Mouse (Mus musculus) kidney, adult 18-20 months (tissue): ENCODE data around the gene Pcbp3.

Source experiments
- DNase-seq: peaks from one replicate; pipeline ENCODE4 v3.0.0; 2021

Pcbp3 gene

DNA sequence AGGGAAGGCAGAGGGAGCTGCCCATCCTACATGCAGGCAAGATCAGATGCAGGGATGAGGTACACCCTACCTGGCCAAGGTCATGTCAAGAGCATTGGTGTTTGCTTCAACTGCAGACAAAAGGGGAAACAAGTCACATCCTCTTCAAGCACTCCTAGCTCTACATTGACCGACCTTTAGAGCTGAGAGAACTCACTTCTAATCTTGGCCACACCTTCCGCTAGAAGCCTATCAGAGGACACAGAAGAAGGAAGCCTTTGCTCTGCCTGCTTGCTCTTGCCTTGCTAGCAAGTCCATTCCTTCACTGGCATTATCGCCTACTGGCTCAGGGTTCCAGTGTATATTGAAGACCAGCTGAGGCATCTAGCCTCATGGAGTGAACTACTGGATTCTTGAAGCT, 119.6 kb downstream of the Pcbp3 start:
- no peak for DNase-seq

DNA sequence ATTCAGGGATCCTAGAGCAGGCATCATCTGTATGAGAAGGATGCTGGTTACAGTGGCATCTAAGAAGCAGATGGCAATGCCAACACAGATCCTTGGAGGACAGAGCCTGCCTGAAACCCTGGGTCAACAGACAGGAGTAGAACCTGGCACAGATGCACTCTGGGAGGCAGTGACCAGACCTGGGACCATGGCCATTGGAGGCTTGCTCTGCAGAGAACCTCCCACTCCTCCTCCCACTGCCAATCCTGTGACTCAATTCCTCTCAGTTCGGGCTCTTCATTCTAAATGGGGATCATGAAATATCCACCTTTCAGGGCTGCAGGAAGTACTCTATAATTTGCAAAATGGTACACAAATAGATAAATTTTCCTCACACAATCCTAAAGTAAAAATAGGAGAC, 120.5 kb downstream of the Pcbp3 start:
- no peak for DNase-seq

DNA sequence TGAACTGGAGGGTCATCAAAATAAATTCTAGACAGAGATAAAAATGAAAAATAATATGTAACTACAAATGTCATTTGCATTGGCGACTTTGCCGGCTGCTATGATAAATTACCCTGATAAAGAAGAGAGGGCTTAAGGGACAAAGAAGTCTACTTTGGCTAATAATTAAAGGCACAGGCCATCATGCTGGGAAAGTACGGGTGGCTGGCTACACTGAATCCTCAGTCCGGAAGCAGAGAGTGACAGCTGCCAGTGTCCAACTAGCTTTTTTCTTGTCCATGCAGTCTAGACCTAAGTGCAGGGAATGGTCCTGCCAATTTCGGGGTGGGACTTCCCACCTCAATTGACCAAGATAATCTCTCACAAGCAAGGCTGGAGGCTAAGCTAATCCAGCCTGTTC, 121.1 kb downstream of the Pcbp3 start:
- DNase-seq, result no peak

DNA sequence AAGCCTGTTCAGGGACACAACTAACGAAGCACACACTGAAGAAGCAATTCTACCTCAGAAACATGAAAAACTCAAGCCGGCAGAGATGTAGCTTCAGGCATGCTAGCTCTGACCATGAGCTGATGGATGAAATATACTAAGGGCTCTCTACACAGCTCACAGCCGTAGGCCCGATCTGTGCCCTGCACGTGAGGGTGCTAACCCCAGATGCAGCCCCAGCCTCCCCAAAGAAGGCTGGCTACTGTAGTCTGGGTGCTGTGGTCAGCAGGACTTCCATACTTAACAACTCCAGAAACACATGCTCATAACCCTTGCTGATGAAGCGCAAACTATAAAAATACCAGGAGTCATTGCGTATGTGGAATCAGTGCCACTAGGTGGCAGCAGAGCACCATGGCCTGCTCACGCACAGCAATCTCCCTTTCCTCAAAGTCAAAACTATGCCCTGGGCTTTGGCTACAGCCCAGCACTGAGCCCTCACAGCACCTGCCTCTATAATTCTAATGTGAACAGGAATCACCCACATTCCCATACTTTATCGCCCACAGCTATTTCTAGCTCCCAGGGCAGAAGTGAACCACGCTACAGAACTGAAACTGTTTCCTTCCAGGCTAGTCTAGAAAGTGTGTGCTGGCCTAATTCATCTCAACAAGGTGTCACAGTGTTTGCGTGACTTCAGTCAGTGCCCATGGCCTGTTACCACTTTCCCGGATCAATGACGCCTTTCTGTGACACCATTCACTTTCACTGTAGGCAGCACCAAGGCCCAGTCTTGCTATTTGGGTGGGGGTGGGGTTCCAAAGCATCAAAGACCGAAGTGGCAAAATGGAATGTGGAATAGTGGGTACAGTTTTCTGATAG, 126.0 kb downstream of the Pcbp3 start:
- DNase-seq, result peak; percentile 91

DNA sequence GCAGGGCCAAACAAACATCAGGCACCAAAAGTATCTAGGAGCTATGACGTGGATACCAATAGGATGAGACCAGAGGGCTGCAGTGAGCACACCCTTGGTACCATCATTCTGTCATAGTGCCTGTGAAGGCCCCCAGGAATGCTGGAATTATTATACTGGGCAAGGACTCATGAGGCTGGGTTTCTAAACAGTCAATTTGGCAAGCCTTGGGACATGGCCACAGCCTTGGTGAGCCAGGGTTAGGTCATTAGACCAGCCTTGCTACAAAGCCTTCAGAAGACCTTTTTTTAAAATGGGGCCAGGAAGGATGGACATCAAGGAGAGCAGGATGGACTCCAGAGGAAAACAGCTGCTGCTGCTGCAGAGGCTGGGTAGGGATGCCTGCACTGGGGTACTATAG, 128.8 kb downstream of the Pcbp3 start:
- DNase-seq, result no peak

DNA sequence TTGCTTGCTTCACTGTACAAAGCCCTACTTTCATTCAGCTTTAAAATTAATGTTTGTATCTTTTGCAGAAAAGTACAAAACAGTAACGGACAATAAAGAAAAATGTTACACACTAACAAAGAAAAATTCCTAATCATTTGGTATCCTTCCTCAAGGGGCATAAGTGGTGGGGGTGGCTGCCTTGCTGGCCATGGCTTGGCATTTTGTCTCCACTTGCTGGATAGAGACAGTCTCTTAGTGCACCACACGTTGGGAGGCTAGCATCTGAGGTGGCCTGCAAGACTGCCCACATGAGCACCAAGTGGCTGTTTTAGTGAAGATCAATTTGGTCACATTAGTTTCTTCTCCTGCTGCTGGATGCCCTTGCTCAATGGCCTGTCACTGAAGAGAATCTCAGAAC, 129.8 kb downstream of the Pcbp3 start:
- DNase-seq, result no peak

DNA sequence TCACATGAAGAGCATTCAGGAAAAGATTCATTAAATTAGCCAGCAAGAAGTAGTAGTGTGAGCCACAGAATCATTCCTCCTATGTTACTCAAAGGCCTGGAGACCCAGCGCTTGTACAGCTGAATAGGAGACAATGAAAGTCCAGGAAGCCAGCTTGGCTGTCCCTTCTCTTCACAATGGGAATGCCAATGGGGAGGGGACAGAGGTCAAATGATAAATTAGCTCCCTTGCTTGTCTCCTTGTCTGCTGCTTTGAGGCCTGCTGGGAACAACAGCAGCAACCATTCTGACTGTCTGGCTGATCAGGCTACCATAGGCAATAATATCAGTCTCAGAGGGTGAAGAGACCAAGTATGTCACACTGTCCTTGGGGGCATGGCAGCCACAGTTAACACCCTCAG, 130.5 kb downstream of the Pcbp3 start:
- no peak for DNase-seq

DNA sequence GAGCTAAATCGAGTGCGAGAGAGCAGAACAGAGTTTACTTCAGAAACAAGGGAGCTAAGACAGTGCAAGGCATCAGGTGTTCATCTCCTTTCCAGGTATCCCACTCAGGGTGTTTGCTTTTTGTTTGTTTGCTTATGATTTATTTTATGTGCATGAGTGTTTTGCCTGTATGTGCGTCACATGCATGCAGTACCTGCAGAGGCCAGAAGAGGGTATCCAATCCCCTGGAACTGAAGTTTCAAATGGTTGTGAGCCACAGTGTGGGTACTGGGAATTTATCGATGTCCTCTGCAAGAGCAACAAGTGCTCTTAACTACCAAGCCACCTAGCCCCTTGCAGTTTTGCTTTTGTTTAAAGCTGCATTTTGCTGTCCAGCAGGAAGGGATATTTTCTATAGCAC, 132.8 kb downstream of the Pcbp3 start:
- no peak for DNase-seq

DNA sequence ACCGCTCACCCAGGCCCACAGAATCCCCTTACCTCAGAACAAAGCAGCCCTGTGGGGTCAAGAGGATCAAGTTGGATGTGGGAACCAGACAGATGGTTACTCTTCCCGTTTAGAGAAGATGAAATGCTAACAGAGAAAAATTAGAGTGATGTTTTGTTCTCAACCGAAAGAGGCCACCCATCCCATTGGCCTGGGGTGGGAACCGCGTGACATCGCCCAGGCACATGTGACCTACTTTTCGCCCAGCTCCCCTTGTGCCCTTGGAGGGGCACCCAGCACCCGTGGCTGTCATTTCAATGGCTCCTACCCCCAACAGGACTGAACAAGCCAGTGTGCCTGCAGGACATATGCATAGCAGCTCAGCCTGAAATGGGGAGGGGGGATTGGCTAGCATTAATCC, 139.0 kb downstream of the Pcbp3 start:
- no peak for DNase-seq

DNA sequence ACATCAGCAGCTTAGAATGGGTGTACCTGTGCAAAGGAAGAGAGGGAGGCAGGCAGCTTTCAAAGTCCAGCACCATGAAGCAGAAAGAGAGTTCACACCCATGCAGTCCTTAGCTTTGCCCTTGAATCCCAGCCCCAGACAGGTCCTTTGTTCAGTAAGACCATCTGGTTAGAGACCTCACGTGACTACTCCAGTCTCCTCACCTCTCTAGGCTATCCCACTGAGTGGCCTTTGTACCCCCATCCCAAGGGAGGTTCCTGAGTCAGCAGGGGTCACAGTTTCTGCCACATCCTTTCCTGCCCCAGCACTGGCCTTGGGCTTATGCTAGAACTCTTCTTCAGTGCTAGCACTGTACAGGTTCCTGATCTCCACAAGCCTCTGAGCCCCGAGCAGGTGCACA, 142.4 kb downstream of the Pcbp3 start:
- peak; percentile 25 for DNase-seq

DNA sequence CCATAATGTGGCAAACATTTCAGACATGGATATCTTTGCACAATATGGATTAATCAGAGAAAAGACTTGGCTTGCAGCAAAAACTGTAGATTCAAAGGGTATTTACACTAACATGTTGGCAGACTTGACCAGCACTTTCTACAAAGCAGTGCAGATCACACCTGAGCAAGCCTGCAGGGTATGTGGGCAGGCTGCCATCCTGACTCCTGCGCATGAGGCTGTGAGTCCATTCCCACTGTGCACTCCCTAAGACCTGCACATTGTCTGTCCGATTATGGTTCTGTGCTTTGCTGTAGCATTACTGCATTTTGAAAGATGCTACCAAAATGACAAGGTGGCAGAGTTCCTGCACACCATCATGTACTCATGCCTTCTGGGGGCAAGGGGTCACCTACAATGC, 143.3 kb downstream of the Pcbp3 start:
- no peak for DNase-seq

DNA sequence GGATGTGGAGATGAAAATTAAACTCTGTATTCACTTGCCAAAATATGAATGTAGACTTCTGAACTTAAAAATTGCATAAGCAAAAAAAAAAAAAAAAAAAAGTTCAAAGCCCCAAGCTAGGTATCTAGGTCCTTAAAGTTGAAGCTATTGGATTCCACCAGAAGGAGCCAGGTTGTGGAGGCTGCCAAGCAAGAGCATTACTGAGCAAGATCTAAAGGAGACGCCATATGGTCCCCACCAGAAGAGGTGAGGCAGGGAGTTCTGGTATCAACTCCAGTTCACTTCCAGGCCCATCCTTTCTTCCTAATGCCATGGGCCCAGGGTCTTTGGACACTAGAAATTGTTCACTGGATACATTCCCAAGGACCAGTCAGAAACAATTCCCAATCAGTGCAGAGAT, 144.8 kb downstream of the Pcbp3 start:
- DNase-seq, result no peak

DNA sequence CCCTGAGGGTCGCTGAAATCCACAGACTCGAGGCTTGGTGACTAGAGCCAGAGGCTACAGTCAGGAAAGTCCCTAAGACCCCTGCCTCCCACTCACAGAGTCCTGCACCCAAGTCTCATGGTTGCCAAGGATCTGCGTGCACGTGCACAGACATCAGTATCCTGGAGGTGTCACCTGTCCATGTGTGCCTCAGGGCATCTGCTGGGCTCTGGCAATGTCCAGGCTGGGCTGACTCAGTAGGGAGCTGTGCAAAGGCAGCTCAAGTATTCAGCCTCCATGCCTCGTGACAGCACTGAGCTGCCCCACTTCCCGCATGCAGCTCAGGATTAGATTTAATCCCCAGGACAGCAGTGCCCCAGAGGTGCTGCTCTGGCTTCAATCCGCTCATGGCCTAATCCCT, 145.3 kb downstream of the Pcbp3 start:
- no peak for DNase-seq

DNA sequence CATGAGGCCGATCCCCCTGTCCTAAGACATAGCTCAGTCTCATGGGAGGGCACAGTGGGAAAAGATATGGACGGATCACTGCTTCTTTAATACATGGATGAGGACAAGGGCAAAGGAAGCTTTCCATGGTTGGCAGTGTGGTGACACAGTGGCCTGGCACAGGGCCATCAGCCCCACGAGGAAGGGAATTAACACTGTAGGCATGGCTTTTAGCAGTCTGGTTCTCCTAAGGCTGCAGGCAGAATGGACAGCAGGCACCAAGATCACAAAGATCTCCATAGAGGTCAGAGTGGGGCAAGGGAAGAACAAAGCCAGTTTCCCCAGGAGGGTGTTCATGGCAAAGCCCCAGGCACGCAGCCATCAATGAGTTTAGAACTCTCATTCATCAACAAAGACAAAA, 146.2 kb downstream of the Pcbp3 start:
- no peak for DNase-seq

DNA sequence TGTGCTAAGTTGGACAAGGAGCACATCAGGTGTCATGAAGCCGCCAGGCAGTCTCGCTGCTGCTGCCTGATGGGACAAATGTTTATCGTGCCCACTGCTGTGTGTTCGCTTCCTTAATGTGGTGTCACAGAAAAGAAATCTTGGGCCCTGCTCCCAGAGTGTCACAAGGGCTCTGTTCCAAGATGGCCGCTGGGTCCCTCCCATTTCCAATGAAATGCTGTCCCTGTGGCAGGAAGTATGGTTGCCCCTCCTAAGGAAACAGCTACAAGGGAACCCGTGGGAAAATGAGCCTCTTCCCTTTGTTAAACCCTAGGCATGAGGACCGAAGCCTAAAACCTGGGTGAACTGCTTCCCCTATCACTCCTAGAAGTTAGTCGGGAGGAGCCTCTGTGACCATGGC, 146.9 kb downstream of the Pcbp3 start:
- no peak for DNase-seq

DNA sequence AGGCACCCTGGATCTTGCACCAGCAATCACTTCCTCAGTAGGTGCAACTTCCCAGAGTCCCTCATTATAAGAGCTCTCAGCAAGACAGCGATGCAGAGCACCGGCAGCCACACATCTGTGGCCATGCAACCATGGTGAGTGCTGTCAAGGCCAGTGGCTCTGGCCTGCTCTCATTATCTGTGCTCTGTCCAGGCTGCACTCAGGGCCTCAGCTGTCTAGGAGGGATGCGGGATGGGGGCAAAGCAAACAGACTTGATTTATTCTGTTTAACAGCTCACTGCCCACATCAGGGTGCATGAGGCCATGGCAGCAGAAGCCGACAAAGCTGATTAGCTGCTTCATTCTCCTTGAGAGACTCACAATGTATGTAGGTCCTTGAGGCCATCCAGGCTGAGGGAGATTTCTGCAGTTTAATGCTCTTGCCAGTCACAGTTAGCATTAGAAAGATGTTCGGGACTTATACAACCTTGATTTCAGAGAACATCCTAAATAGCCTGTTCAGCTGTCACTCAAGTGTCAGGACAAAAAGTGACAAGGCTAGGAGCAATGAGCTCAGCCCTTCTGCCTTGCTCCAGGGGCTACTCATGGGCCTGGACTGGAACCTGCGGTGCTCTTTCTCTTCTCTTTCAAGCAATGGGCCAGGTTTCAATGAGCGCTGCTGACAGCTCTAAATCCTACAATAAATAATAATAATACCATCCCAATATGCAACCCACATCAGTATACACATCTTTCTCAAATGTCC, 151.6 kb downstream of the Pcbp3 start:
- DNase-seq, result no peak

DNA sequence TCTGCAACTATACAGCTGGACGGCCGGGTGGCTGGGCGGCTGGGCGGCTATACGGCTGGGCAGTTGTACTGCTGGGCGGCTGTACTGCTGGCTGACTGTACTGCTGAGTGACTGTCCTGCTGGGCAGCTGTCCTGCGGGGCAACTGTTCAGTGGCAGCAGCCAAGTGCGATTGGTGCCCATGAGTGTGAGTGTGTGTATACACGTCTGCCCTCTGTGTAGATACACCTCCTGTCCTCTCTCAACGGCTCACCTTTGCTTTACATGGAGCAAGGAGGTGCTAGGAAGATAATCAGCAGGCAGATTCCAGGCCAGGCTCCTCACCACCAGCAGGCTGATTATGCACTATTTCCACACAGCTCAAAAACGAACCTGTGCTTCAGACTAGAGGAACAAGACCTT, 152.2 kb downstream of the Pcbp3 start:
- no peak for DNase-seq

DNA sequence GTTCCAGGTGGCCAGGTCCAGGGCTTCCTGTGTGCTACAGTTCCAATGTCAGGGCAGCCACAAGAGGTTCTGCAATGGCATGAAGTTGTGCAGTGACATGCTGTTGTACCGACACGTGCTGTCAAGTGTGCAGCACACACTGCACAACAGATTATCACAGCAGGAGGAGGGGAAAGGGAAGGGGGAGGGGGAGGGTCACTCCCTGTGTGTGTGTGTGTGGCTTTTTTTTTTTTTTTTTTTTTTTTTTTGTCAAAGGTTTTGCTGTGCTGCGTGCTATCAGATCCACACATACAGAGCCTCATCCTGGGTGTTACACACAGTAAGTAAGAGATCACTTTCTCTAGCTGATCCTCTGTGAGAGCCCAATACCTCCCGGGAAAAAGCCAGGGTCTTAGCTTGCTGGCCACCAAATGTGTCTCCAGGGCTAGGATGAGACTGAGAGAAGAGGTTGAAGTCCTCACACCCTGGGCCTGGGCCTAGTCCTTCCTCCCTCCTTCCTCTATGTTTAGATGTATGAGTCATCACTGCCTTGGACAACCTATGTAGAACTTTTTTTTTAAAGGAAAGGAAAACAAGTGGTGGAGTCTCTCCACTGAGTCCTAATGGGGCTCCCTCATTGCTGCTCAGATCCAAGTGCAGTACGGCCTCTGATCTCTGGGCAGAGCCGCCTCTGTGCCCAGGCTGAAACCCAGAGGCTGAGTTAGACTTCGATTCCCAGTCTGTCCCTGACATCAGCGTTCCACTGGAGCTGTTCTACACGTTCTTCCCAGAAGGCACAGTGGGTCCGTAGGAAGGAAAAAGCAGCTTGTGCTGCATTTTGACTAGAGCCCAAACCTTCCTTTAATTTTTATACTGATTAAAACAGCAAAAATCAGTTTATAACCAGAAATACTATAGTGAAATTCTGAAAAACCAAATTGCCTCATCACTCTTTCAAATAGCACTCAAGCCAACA, 153.0 kb downstream of the Pcbp3 start:
- no peak for DNase-seq

DNA sequence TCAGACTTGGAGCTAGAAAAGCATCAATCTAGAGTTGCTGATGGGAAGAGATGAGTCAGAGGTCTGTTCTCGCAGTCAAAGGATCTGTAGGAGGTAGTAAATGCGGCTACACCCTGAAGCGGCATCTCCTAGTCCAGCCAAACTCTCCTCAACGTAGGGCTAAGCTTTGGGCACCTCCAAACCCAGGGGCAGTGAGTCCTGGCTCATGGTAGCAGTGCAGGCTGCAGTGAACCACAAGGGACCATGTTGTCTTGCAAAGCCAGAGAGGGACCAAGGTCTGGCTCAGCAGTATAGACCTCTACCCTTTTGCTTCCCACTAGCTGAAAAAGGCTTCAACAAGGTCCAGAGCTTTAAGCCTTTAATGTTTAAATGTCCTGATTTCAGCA, 159.2 kb downstream of the Pcbp3 start:
- no peak for DNase-seq

DNA sequence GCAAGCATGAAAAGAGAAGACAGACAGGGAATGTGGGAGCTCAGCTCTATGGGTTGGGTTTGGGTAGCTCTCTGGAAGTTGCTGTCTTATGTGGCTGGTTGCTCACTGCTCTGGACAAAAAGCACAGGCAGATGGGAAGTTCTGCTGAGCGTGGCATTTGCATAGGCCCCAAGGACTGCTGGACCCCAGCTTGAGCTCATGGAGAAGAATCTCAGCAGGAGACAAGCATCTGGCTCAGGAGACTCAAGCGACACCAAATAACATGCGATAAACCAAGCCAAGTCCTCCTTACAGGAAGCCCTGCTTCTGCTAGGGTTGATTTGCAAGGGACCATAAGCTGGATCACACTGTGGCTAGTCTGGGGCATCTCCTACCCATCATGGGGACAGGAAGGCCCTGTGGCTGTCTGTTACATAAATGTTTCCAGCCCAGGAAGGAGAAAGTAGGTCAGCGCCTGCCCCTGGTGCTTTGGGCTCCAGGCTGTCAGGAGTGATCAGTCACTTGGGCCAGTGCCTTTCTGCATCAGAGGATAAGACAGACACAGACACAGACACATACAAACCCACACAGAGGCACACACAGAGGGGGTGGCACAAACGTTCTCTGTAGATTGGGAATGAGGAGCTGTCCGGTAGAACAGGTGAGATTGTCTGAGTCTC, 159.7 kb downstream of the Pcbp3 start:
- DNase-seq, result no peak

DNA sequence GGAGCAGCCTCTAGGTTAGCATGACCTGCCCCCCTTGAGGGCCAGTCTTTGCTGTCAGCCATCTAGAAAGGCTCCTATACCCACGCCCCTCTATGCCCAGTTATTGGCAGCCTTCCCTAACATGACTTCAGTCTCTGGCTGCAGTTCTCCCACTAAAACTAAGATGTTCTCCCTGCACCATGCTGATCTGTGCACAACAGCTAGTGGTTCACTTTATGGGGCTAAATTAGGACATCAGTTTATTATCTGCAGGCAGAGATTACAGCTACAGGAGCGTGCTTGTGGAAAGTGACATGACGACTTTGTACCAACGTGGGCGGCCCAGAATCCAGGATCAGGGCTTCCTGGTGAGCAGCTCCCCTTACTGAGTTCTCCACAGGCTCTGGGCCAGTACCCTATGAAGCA, 160.4 kb downstream of the Pcbp3 start:
- DNase-seq, result no peak

DNA sequence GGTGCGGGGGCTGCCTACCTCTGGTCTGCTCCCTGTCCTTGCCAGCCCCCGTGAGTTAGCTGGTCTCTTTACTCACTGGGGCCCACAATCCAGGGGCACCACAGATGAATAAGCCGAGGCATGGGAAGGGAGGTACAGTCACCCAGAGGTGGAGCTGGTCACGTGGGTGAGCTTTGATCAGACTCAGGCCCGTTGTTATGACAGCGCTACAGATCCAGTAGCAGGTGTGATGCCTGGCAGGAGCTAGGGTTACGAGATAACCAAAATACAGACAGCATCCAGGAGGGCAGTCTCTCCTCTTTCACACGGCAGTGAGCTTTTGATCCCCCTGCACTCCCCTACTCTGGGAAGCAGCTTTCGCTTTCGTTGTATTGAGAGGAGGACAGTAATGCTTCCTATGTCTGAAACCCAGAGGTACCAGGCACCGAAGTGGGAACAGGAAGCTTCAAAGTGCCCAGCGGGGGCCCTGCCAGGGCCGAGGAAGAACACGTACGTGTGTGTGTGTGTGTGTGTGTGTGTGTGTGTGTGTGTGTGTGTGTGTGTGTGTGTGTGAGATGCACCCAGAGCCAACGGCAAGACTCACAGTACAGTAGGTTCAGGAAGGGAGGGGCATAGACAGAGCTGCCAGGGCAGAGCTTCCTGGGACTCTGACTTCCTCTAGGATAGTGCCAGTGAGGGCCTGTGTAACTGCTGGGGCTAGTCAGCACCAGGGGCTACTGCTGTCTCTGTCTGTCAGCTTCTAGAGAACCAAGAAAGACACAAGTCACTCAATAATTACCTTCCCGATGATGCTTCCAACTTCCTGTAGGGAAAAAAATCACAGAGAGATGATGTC, 162.7 kb downstream of the Pcbp3 start:
- no peak for DNase-seq
